Mouse (Mus musculus) testis, adult 2 months (tissue): ENCODE measurements at regions not wholly inside any gene's neighbourhood (a gene's known extent, or its start where the extent isn't known, plus 50 kb on each side); places are given as distances from the start of the nearest gene placed in this dataset.

Experiments
- CTCF ChIP-seq: fragments of 200-500 bp; IDR thresholded peaks from 2 replicates; pipeline ENCODE4 v1.5.1; 2012; ENCODE audit warnings: low read depth, mild to moderate bottlenecking, inconsistent platforms, low read length, moderate library complexity; ENCODE audit not compliant: control insufficient read depth, insufficient read depth, insufficient replicate concordance
- POLR2A ChIP-seq: fragments of 200-500 bp; IDR thresholded peaks from 2 replicates; pipeline ENCODE4 v1.6.1; 2012; ENCODE audit warnings: low read depth, mild to moderate bottlenecking, inconsistent platforms, low read length, moderate library complexity; ENCODE audit not compliant: control insufficient read depth

DNA sequence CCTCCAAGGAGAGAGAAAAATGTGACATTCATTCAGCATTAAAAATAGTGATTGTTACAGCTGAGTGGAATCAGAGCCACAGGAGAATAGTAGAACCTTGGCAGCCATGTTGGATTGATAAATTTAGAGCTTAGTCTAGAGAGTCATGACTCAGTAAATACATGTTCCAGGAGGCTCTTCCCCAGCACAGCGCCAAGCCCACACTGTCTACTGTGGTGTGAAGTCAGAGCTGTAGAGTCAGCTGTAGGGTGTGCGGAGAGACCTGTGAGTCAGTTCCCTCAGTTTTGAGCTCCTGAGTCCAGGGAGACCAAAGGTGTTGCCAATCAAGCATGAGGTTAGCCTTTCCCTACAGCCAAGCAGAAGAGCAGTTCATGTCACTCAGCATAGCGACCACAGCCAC lies 488.8 kb upstream of the Id2 start:
- TF ChIP-seq POLR2A (no peak), CTCF (no peak)
